Mouse (Mus musculus) cerebellum, postnatal 36 days (tissue): Measurements from ENCODE around the gene Alkbh2.

Experiments used
- DNase-seq, 2 experiments: peaks; one replicate each; pipeline ENCODE4 v3.0.0; 2021 to 2022; ENCODE audit warnings: mixed read lengths in 2 of 2

Gene Alkbh2

GRCm38 (mm10) chr5:114099709-114100389, 28.2 kb downstream of the Alkbh2 start:
- DNase-seq, result peak; percentile 90 to 94

GRCm38 (mm10) chr5:114091057-114091807, 36.8 kb downstream of the Alkbh2 start, which contains the start of gene Svop:
TSS of gene Svop (minus strand) at chr5:114091570.
- peak; percentile 83 to 88 for DNase-seq

- DNase-seq, result no peak
These were observed 37.5 kb downstream of the Alkbh2 start for GRCm38 (mm10) chr5:114090421-114091013.

GRCm38 (mm10) chr5:114087875-114088480, 40.0 kb downstream of the Alkbh2 start:
- peak; percentile 62 to 67 for DNase-seq

GRCm38 (mm10) chr5:114085501-114085900, 42.5 kb downstream of the Alkbh2 start:
- peak; percentile 54 to 59 for DNase-seq

GRCm38 (mm10) chr5:114077009-114077408, 51.0 kb downstream of the Alkbh2 start:
- DNase-seq, result no peak
